Mouse (Mus musculus): ENCODE data around the gene Tmsb10. TPM values are rescaled to one million over a fixed set of nuclear protein-coding genes. Genes with fewer than 3 reads are reported as not detected.

The Tmsb10 gene
- polyA plus RNA-seq, 2 experiments from 2014 or later = 3,536 to 4,629 TPM

DNA sequence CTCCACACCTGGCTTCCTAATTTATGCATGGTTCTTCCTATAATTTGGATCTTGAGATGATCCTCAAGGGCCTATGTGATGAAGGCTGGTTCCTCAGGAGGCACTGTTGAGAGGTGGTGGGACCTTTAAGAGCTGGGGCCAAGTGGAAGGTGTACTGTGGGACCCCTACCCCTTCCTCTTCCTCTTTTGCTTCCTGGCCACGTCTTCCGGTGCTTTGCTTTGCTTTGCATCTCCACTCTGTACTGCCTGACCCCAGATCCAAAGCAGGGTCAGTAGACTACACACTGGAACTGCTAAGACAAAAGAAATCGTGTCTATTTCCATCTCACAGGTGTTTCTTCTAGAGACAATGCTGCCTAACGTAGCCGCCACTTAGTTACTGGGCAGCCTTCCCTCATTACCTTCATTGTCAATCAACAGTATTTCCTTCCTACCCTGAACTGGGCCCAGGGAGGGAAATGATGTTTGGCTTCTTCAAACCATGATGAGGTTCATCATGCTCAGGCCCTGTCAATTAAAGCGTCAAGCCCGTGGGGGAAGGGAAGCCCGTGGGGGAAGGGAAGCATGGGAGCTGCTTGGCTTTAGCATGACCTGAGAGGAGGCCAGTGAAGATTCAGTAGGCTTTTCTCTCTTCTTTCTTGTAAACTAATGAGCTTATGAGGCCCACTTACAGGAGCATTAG is 2.9 kb downstream of the Tmsb10 start:
- ATAC-seq = no peak

DNA sequence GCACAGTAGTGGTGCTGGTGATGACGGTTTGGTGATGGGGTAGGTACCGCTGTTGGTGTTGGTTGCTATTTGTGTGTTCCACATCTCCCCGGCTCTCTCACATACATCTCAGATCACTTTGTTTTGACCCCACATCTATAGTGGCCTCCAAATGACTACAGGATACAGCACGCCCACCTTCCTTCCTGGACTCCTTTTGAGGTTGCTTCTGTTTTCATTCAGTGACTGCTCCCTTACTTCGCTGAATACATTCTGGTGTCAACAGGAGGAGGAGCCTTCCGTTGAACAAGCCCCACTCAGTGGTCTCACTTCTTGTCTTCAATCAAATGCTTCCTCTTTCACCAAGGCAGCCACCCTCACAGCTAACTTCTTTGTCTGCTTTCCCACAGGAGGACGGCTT is 3.8 kb downstream of the Tmsb10 start:
- ATAC-seq = peak; percentile 58

DNA sequence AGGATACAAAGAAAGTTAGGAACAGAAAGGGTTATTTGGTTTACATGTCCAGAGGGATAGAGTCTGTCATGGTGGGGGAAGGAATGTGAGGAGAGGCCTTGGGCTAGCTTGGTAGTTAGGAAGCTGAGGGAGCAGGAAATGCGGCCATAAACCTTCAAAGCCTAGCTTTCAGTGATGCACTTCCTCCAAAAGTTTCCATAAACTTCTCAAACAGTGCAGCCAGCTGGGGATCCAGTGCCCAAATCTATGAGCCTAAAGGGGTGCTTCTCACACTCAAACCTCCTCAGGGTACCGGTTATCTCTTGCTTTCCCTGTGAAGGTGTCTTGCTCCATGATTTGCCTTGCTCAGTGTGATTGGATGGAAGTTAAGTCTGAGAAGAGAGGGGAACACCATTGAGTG is 5.6 kb downstream of the Tmsb10 start:
- no peak for ATAC-seq

DNA sequence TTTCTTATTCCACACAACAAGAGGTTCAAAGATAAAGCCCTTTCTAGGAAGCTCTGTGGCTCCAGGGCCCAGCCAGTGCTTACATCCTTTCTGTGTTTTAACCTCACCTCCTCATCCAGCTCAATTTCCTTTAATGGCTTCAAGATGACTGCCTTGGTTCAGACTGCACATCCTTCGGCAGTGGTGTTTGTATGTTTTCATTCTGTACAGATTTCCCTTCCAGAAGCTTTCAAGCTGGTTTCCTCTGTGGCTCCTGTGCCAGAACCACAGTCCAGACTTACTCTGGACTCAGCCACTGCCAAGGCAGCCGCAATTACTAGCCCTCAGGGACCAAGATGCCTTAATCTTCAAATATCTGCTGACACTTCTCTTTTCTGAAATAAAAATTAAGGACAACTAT is 6.3 kb downstream of the Tmsb10 start:
- ATAC-seq = no peak

DNA sequence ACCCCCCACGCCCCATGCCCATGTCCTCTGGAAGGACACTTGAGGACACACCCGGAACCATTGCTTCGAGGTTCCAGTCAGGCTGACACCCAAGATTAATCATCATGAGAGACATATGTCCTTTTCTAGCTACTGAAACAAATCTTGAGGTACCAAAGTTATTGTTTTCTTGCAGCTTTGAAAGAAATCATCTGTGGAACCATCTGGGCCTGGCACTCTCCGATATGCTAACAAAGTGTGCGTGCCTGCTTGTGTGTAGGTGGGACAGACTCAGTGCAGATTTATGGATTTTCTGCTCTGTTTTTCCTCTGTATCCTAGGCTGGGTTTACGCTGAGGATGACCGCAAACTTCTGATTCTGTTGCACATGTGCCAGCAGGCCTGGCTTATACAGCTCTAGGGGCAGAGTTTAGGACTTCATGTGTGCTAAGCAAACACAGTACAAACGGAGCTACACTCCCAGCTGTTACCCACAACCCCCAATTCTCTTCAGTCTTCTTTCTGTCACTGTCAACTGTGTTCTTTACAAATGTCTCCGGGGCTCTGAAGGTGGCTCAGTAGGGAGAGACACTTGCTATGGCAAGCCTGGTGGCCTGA is 9.3 kb downstream of the Tmsb10 start:
- ATAC-seq = no peak

DNA sequence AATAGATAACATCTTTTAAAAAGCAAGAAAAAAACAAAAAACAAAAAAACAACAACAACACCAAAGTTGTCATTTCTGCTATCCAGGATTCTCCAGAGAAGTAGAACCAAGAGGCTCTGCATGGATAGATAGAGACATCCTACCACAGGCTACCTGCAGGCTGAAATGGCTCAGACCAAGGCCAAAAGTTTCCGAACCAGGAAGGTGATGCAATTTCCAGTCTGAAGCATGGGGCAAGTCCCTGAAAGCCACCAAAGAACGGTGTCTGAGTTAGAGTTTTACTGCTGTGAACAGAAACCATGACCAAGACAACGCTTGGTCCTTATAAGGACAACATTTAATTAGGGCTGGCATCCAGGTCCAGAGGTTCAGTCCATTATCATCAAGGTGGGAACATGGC is 10.2 kb downstream of the Tmsb10 start:
- ATAC-seq = no peak

DNA sequence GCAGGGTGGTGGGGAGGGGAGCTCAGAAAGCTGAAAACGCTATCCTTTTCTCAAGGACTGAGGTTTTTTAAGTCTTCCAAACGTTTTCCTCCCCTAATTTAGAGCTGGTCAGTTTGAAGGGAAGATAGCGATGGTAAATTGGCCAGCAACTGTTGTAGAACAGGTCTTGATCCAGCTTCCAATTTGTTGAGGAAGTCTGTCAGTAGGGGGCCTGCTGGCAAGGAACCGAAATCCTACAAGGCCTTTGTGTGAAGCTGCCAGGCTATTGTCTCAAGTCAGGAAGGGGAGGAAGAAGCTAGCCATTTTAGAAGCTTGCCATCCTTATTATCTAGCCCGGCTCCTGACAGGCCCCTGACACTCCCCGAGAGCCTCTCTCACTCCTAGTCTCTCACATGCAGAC is 10.6 kb downstream of the Tmsb10 start:
- ATAC-seq = no peak

DNA sequence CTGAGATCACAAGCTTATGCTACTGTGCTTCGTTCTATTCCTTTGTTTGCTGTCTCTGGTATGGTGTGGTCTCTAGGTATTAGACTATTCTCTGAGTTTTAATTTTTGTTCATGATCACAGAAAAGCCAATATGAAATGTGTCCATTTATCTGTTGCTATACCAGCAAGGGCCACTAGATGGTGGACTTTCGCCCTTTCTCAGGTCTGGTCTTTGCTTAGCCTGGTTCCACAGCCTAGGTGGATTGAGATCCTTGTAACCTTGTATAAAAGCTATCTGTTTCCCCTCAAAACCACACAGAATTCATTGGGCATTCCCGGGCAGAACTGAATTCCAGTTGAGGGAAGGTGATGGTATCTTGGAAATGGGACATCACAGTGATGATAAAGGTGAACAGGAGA is 18.1 kb downstream of the Tmsb10 start:
- ATAC-seq = peak; percentile 57

DNA sequence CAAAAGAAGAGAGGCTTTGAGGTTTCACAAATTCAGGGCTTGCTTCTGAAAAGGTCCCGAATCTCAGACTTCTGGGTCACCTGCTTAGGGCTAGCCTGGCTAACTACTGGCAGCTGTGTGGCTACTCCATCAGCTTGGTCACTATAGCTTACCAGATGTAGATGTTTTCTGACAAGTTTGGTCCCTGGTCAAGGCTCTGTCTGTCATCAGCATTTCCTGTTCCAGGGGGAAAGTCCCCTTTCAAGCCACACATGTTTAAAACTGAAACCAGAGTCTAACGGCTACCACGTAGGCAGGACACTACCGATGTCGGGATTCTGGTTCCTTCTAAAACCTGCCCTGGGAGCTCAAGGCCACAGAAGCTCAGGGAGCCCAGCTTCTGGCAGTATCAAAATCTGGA is 20.7 kb downstream of the Tmsb10 start:
- peak; percentile 86 for ATAC-seq

DNA sequence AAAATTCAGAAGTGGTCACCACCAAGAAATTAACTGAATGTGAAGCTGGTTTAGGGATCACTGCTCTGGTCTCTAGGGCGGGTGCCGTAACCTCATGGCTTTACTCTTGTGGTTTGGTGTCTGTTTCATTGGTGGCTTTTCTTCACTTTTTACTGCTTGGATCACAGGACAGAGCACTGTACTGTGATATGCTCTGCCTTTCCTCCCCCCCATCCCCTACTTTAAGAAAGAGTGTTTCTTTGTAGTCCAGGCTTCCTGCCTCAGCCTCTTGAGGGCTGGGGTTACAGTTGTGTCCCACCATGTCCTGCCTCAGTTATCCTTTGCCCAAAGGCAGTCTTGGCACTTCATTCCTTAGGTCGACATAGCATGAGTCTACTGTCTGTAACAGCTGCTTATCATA is 21.1 kb downstream of the Tmsb10 start:
- peak; percentile 68 for ATAC-seq

DNA sequence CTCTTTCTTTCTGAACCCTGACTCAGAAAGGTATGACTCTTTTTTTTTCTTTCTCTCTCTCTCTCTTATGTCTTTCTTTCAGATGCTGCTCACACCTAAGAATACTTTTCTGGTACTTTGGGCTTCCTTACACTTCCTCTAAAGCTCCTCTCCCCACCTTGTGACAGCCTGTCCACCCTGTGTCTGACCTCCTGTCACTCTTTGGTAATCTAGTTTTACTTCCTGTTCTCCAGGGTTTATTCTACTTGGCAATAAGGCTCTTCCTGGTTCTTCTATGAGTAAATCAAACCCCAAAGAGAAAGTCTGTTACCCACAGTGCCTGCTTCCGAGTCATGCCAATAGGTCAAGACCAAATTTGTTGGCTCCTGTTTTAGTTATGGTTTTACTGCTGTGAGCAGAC is 25.6 kb downstream of the Tmsb10 start:
- ATAC-seq = no peak

DNA sequence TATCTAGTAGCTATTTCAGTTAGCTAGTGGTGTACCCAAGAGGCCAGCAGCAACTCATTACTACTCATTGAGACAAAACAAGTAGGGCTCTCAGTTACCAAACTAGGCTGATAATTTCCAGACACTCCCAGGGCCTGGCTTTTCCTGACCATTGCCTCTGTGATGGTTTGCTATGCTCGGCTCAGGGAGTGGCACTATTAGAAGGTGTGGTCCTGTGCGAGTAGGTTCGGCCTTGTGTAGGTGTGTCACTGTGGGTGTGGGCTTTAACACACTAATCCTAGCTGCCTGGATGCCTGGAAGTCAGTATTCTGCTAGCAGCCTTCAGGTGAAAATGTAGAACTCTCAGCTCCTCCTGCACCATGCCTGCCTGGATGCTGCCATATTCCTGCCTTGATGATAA is 27.0 kb downstream of the Tmsb10 start:
- ATAC-seq = no peak

DNA sequence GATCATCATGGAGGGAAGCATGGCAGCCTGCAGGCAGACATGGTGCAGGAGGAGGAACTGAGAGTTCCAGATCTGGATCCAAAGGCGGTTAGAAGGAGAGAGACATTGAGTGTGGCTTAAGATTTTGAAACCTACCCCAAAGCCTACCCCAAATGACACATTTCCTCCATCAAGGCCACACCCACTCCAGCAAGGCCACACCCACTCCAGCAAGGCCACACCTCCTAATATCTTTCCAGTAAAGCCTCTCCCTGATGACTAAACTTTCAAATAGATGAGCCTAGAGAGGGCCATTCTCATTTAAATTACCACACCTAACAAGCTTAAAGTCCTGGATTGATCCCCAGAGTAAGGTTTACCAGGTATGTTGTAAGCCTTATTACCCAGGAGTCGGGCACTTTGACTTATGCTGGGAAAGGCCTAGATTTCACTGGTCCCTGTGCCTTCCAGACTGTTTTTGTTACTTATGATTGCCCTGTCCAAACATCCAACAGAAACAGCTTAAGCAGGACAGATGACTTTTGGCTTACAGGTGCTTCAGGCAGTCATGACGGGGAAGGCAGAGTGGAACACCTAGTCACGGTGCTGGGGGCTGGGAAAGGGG is 28.7 kb downstream of the Tmsb10 start:
- no peak for ATAC-seq

DNA sequence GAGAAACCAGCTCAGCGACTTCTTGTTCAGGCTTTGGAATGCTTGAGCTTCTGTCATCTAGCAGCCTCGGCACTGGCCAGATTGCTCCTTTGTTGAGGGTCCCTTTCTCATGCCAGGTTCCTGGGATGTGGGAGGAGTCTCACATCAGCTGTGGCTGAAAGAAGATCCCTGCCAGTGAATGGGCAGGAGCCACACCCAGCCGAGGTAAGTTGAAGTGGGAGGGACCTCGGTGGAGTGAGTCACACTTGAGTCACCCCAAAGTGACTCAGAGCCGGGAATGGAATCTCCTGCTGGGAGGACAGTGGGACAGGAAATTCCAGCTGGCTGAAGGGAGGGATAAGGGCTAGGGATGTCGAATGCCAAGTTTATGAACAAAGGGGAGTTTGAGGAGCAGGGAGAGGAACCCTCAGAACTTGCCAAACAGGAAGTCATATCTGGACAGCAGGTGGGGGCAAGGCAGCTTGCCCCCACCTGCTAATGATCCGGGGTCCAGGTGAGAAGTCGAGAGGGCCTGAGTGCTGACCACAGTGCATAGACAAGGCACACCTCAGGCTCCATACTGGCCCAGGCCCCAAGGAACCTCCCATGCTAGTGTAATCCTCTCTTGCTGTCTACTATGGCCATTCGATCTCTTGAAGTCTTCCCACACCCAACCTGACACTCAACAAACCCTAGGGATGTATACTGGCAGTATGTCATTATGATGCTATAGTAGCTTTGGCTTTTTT is 31.6 kb downstream of the Tmsb10 start:
- no peak for ATAC-seq

DNA sequence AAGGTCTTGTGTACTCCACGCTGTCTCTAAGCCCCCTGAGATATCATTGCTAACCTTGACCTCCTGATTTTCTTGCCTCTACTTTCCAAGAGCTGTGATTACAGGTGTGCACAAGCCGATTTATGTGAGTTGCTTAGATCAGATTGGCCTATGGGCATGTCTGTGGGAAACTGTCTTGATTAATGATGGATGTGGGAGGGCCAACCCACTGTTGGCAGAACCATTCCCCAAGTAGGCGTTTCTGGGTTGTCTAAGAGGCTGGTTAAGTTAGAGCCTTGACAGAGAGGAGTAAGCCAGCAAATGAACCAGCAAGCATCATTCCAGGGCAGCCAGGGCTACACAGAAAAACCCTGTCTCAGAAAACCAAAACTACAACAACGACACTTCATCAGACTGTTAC is 32.5 kb downstream of the Tmsb10 start:
- no peak for ATAC-seq

DNA sequence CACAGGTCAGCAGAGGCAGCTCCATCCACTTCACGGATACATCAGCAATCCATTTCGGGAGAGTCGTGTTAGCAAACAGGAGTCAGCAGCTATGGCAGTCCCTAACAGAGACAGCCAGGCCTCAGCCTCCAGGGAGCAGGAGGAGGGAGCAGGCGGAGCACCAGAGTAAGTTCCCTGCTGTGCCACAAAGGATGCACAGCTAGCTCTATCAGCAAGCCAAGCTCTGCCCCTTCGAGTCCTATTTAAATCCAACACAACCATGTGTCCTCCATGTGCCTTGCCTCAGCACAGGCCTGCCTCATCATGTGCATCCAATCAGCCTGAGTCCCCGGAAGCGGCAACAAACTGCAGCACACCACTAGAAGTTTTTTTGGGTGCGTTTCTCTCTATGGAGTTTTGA is 35.2 kb downstream of the Tmsb10 start:
- ATAC-seq = no peak

DNA sequence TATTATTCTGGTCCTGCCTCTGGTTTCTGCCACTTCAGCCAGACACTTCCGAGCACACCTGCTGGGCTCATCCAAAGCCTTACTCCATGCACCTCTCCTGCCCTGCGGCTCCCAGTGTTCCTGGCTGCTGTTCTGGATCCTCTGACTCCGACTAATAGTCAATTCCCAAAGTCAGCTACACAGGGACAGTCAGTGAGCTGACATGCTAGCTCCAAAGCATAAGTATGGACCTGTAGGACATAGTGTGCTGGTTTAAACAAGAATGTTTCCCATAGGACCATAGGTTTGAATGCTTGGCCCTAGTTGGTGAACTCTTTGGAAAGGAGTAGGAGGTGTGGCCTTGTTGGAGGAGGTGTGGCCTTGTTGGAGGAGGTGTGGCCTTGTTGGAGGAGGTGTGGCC is 37.5 kb downstream of the Tmsb10 start:
- no peak for ATAC-seq

DNA sequence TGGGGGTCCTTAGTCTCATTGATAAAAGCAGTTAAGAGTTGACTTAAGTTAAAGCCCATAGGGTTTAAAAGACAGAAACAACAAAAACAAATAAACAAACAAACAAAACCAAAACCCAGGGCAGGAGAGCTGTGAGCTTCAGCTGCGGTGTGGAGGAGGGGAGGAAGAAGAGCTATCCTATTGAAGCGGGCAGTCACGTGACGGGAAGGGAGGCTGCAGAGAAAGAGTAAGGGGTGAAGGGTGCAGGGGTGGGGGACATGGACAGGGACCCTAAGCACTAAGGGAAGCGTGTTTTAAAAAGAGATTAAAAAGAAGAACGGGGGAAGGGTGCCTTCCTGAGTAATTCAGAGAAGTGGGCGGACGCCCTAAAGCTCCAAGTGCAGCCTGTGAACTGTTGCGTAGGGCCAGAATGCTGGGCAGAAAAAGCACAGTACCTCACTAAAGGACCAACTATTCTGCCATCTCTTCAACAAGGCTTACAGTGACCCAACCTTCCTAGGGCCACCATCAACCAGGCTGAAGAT is 40.0 kb downstream of the Tmsb10 start:
- peak; percentile 34 for ATAC-seq

DNA sequence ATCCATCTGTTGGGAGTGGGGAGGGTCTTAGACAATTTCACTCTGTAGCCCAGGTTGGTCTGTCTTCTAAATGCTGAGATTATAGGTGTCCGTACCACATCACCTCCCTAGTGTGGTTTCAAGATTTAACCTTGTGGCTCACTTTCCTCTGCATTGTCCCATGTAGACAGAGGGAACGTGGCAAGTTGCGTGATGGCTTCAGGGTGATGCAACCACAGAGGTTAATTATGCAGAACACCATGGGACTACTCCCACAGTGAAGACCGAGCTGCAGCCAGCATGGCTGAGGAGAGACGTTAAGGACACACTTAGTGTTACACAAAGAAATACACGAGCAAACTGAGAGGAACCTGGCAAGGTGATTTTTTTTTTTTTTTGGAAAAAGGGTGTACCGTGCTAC is 42.2 kb downstream of the Tmsb10 start:
- no peak for ATAC-seq

DNA sequence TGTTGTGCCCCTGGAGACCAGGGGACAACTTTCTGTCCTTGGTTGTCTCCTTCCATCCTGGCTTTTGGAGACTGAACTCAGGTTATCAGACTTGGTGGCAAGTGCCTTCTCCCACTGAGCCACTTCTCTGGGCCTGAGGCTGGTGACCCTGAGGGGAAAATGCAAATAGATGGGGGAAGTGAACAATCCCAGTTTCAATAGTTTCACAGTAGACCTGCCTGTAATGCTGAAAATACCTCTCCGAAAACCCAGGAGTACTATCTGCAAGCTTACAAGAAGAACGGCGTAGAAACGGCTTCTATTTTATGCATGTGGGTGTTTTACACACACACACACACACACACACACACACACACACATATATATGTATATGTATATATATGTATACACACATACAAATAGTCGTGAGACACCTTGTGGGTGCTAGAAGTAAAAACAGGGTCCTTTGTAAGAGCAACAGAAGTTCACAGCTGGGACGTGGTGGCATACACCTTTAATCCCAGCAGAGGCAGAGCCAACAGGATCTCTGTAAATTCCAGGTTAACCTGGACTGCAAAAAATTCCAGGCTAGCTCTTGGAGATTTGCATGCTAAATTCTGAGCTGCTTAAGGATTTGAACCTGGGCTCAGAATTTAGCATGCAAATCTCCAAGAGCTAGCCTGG is 44.3 kb downstream of the Tmsb10 start:
- no peak for ATAC-seq

DNA sequence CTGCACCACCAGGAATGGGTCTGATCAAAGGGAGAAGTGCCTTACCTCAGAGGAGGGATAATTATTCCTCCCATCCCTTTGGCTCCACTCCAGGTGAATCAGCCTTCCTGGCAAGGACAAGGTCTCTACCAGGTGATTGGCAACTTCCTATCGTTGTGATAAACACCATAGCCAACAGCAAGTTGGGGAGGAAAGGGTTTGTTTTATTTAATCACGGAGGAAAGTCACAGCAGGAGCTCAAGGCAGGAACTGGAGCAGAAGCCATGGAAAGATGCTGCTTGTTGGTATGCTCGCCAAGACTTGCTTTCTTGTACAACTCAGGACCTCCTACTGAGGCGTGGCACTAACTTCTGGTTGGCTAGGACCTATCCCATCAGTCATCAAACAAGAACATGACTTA is 47.3 kb downstream of the Tmsb10 start:
- no peak for ATAC-seq
